Mouse (Mus musculus) CH12.LX (cell line): ENCODE results near the gene Gm10778. TPM values are rescaled to one million over a fixed set of nuclear protein-coding genes. Genes with fewer than 3 reads are reported as not detected.
A peak's percentile ranks its signal among the peaks of the same experiment; 100 is the strongest.

Source experiments
- DNase-seq: peaks from one replicate; pipeline ENCODE4 v3.0.0-alpha.2; 2013; ENCODE audit errors: extremely low read depth
- H3K27ac ChIP-seq: 2 replicates; pipeline ENCODE4 v1.5.1; 2012; ENCODE audit warnings: low read depth, mild to moderate bottlenecking, control low read depth, moderate library complexity; ENCODE audit not compliant: insufficient read depth
- H3K27me3 ChIP-seq: replicated peaks from 2 replicates; pipeline ENCODE3; 2012; ENCODE audit warnings: inconsistent platforms
- H3K36me3 ChIP-seq, 2 experiments: replicated peaks in 1 of 2; 2 replicates each; pipeline versions ENCODE3 to v1.6.1; 2012; ENCODE audit warnings: inconsistent platforms in 1 of 2, low read length in 1 of 2, mild to moderate bottlenecking in 1 of 2, mixed read lengths in 1 of 2, moderate library complexity in 1 of 2; ENCODE audit not compliant: control insufficient read depth in 1 of 2, insufficient read depth in 1 of 2
- H3K4me1 ChIP-seq, 2 experiments: 2 replicates each; pipeline ENCODE4 v1.6.1; 2012; ENCODE audit warnings: inconsistent platforms in 1 of 2, moderate library complexity in 1 of 2; ENCODE audit not compliant: insufficient read depth in 2 of 2, control insufficient read depth in 1 of 2
- H3K4me2 ChIP-seq: 2 replicates; pipeline ENCODE4 v1.6.1; 2012; ENCODE audit warnings: low read depth, mild to moderate bottlenecking, control low read depth; ENCODE audit not compliant: poor library complexity, insufficient read depth, severe bottlenecking
- H3K4me3 ChIP-seq, 3 experiments: fragments of 150-350 bp in 1 of 3; sonication (generic) in 1 of 3; replicated peaks in 1 of 3; 2 replicates each; pipeline versions ENCODE3 to v1.5.1; 2011 to 2012; ENCODE audit warnings: low read depth in 2 of 3, low read length in 2 of 3, mild to moderate bottlenecking in 2 of 3, moderate library complexity in 2 of 3, control low read depth in 1 of 3, improper control_type of control experiment in 1 of 3, inconsistent platforms in 1 of 3, mixed read lengths in 1 of 3; ENCODE audit not compliant: poor library complexity in 1 of 3
- H3K79me2 ChIP-seq: replicated peaks from 2 replicates; pipeline ENCODE4 v1.6.1; 2012; ENCODE audit warnings: mild to moderate bottlenecking, moderate library complexity; ENCODE audit not compliant: control insufficient read depth, poor library complexity, insufficient read depth, severe bottlenecking; ENCODE audit errors: extremely low read depth
- H3K9ac ChIP-seq: 2 replicates; pipeline ENCODE4 v1.6.1; 2012; ENCODE audit warnings: low read depth, mild to moderate bottlenecking, control low read depth, moderate library complexity; ENCODE audit not compliant: insufficient read depth
- H3K9me3 ChIP-seq: replicated peaks from 2 replicates; pipeline ENCODE3; 2012; ENCODE audit warnings: low read length, inconsistent platforms, mixed read lengths
- BHLHE40 ChIP-seq: IDR thresholded peaks from 2 replicates; pipeline ENCODE4 v1.6.1; 2011; ENCODE audit warnings: mild to moderate bottlenecking, low read depth, low read length, improper control_type of control experiment
- CHD1 ChIP-seq: IDR thresholded peaks from 2 replicates; pipeline ENCODE4 v1.6.1; 2012; ENCODE audit warnings: low read depth, low read length, improper control_type of control experiment, inconsistent platforms
- CHD2 ChIP-seq: IDR thresholded peaks from 2 replicates; pipeline ENCODE4 v1.6.1; 2011; ENCODE audit warnings: low read length, improper control_type of control experiment
- ELF1 ChIP-seq: IDR thresholded peaks from 2 replicates; pipeline ENCODE4 v1.6.1; 2014; ENCODE audit warnings: low read depth, mild to moderate bottlenecking, inconsistent platforms, low read length, improper control_type of control experiment
- ETS1 ChIP-seq: conservative IDR thresholded peaks from 2 replicates; pipeline ENCODE4 v1.6.1; 2012; ENCODE audit warnings: low read depth, mild to moderate bottlenecking, inconsistent platforms, low read length, improper control_type of control experiment, moderate library complexity
- GABPA ChIP-seq: IDR thresholded peaks from 2 replicates; pipeline ENCODE4 v1.6.1; 2012; ENCODE audit warnings: low read depth, low read length, improper control_type of control experiment, inconsistent platforms; ENCODE audit not compliant: insufficient replicate concordance
- HCFC1 ChIP-seq: IDR thresholded peaks from 2 replicates; pipeline ENCODE4 v1.6.1; 2012; ENCODE audit warnings: low read depth, mild to moderate bottlenecking, inconsistent platforms, low read length, improper control_type of control experiment
- IRF4 ChIP-seq: IDR thresholded peaks from 2 replicates; pipeline ENCODE4 v1.6.1; 2014; ENCODE audit warnings: low read depth, mild to moderate bottlenecking, inconsistent platforms, low read length, improper control_type of control experiment
- JUND ChIP-seq: conservative IDR thresholded peaks from 2 replicates; pipeline ENCODE4 v1.6.1; 2011; ENCODE audit warnings: low read depth, low read length, improper control_type of control experiment
- KAT2A ChIP-seq: IDR thresholded peaks from 2 replicates; pipeline ENCODE4 v1.6.1; 2012; ENCODE audit warnings: low read length, improper control_type of control experiment, inconsistent platforms; ENCODE audit not compliant: insufficient replicate concordance
- MAFK ChIP-seq: IDR thresholded peaks from 2 replicates; pipeline ENCODE4 v1.6.1; 2011; ENCODE audit warnings: low read length, improper control_type of control experiment; ENCODE audit not compliant: insufficient replicate concordance
- MAX ChIP-seq: IDR thresholded peaks from 2 replicates; pipeline ENCODE4 v1.6.1; 2011; ENCODE audit warnings: low read length, improper control_type of control experiment
- MAZ ChIP-seq: IDR thresholded peaks from 2 replicates; pipeline ENCODE4 v1.6.1; 2012; ENCODE audit warnings: low read depth, mild to moderate bottlenecking, inconsistent platforms, low read length, improper control_type of control experiment, moderate library complexity
- MEF2A ChIP-seq: IDR thresholded peaks from 2 replicates; pipeline ENCODE4 v1.6.1; 2014; ENCODE audit warnings: low read depth, mild to moderate bottlenecking, inconsistent platforms, low read length, improper control_type of control experiment, borderline replicate concordance
- MYC ChIP-seq: IDR thresholded peaks from 2 replicates; pipeline ENCODE4 v1.6.1; 2011; ENCODE audit warnings: low read depth, mild to moderate bottlenecking, improper control_type of control experiment, low read length
- NELFE ChIP-seq: IDR thresholded peaks from 2 replicates; pipeline ENCODE4 v1.6.1; 2011; ENCODE audit warnings: low read depth, low read length, improper control_type of control experiment
- NRF1 ChIP-seq: IDR thresholded peaks from 2 replicates; pipeline ENCODE4 v1.6.1; 2014; ENCODE audit warnings: low read depth, mild to moderate bottlenecking, inconsistent platforms, low read length, improper control_type of control experiment, moderate library complexity
- PAX5 ChIP-seq: IDR thresholded peaks from 2 replicates; pipeline ENCODE4 v1.6.1; 2012; ENCODE audit warnings: low read length, inconsistent platforms, mixed read lengths
- POLR2A ChIP-seq: IDR thresholded peaks from 2 replicates; pipeline ENCODE4 v1.6.1; 2011; ENCODE audit warnings: low read depth, mild to moderate bottlenecking, improper control_type of control experiment, low read length
- POLR2AphosphoS2 ChIP-seq: IDR thresholded peaks from 2 replicates; pipeline ENCODE4 v1.6.1; 2011; ENCODE audit warnings: low read depth, low read length, improper control_type of control experiment
- RAD21 ChIP-seq: IDR thresholded peaks from 2 replicates; pipeline ENCODE4 v1.6.1; 2011; ENCODE audit warnings: low read depth, mild to moderate bottlenecking, low read length, improper control_type of control experiment, moderate library complexity
- SIN3A ChIP-seq: IDR thresholded peaks from 2 replicates; pipeline ENCODE4 v1.6.1; 2012; ENCODE audit warnings: low read length, improper control_type of control experiment, inconsistent platforms
- SMC3 ChIP-seq: IDR thresholded peaks from 2 replicates; pipeline ENCODE4 v1.6.1; 2011; ENCODE audit warnings: low read depth, low read length, improper control_type of control experiment
- TBP ChIP-seq: conservative IDR thresholded peaks from 2 replicates; pipeline ENCODE4 v1.6.1; 2011; ENCODE audit warnings: low read depth, low read length, improper control_type of control experiment
- TCF12 ChIP-seq: IDR thresholded peaks from 2 replicates; pipeline ENCODE4 v1.6.1; 2014; ENCODE audit warnings: low read depth, mild to moderate bottlenecking, inconsistent platforms, low read length, improper control_type of control experiment
- UBTF ChIP-seq: IDR thresholded peaks from 2 replicates; pipeline ENCODE4 v1.6.1; 2012; ENCODE audit warnings: low read depth, mild to moderate bottlenecking, inconsistent platforms, low read length, improper control_type of control experiment, moderate library complexity
- USF1 ChIP-seq: IDR thresholded peaks from 2 replicates; pipeline ENCODE4 v1.6.1; 2014; ENCODE audit warnings: low read depth, mild to moderate bottlenecking, inconsistent platforms, low read length, improper control_type of control experiment
- dilution Hi-C: fragments of 300-500 bp; cut with MboI; formaldehyde crosslinking; loops from 2 replicates; pipeline ENCODE4 v1.14.3; 2020; ENCODE audit warnings: low sequenced_read_pairs; ENCODE audit not compliant: extremely low pct_unique_long_range_greater_than_20kb, extremely low pct_ligation_motif_present
- in situ Hi-C: fragments of 300-500 bp; cut with MboI; formaldehyde crosslinking; loops from 3 replicates; pipeline ENCODE4 v1.14.3; 2019; ENCODE audit warnings: low sequenced_read_pairs, low pct_ligation_motif_present, low pct_unique_long_range_greater_than_20kb, mixed read lengths
- polyA plus RNA-seq: library from polyadenylated mRNA; unstranded; fragments of >175 nt; gene quantifications from 2 replicates; pipeline ENCODE4 v1.2.1, GENCODE M21; 2012; ENCODE audit warnings: low read depth; ENCODE audit not compliant: insufficient read length
- total RNA-seq, 2 experiments: library from RNA; depleted of rRNA; stranded (reverse); fragments of 300-350 nt in 1 of 2; fragments of >200 nt in 1 of 2; gene quantifications; 2 replicates each; pipeline ENCODE4 v1.2.3; 2012 to 2014

Gm10778 gene
- total and polyA plus RNA-seq, 3 experiments = 2.8 to 7.1 (median 3.2) TPM

GRCm38 (mm10) chr10:81626994-81627835, 21.6 kb upstream of the Gm10778 start, which contains the start of gene Sirt6:
Gene Sirt6 (minus strand): TSS chr10:81627797.
- Histone ChIP-seq H3K27ac (peak within 1 kb of the TSS; percentile 85), H3K9me3 (no peaks in the 10 kb centered on the region), H3K4me2 (peak within 1 kb of the TSS; percentile 55), H3K27me3 (peaks cover 19% of the 10 kb centered on the region), H3K36me3 (peaks cover 15 to 33% of the 10 kb centered on the region in 2 experiments), H3K4me3 (peak within 1 kb of the TSS; percentile 69 to 96 (median 78)), H3K79me2 (no peaks in the 10 kb centered on the region), H3K4me1 (peaks cover 17 to 36% of the 10 kb centered on the region in 2 experiments), H3K9ac (peak within 1 kb of the TSS; percentile 86)
- peak; percentile 59; the same call in 1 of the 2 replicates for TF ChIP-seq TCF12
- no peak; the same call in 1 of the 2 replicates for TF ChIP-seq GABPA
- peak; percentile 98 for TF ChIP-seq MAZ
- peak; percentile 83 for TF ChIP-seq POLR2A
- TF ChIP-seq TBP = 0 out of 2 replicates have a peak, but pooled peaks have one; percentile 73
- no peak for TF ChIP-seq PAX5
- TF ChIP-seq SIN3A = peak; percentile 58; the same call in 1 of the 2 replicates
- peak; percentile 84 for TF ChIP-seq ELF1
- TF ChIP-seq RAD21 = no peak
- no peak for TF ChIP-seq CHD1
- no peak for TF ChIP-seq JUND
- no peak for TF ChIP-seq USF1
- TF ChIP-seq NELFE = peak; percentile 58; the same call in 1 of the 2 replicates
- 0 out of 2 replicates have a peak, but pooled peaks have one; percentile 1 for TF ChIP-seq CHD2
- TF ChIP-seq MYC = no peak
- peak; percentile 30 for TF ChIP-seq ETS1
- TF ChIP-seq MAX = no peak
- TF ChIP-seq UBTF = no peak; the same call in 1 of the 2 replicates
- peak; percentile 79 for TF ChIP-seq IRF4
- TF ChIP-seq KAT2A = peak; percentile 83; the same call in 1 of the 2 replicates
- TF ChIP-seq POLR2AphosphoS2 = peak; percentile 74; the same call in 1 of the 2 replicates
- 0 out of 2 replicates have a peak, but pooled peaks have one; percentile 53 for TF ChIP-seq MAFK
- TF ChIP-seq SMC3 = 0 out of 2 replicates have a peak, but pooled peaks have one; percentile 4
- peak; percentile 68 for TF ChIP-seq BHLHE40
- TF ChIP-seq HCFC1 = peak; percentile 93
- TF ChIP-seq MEF2A = peak; percentile 47
- TF ChIP-seq NRF1 = peak; percentile 92
- dilution Hi-C loops (no loop called here), in situ Hi-C loops (no loop called here)
- peak; percentile 96 for DNase-seq
